Mouse (Mus musculus) stomach, postnatal 0 days (tissue): Measurements from ENCODE around the gene Dsn1.

Experiments
- CTCF ChIP-seq: IDR thresholded peaks from 2 replicates; pipeline ENCODE4 v1.5.1; 2016; ENCODE audit warnings: antibody characterized with exemption, low read depth, mild to moderate bottlenecking, moderate library complexity
- EP300 ChIP-seq: optimal IDR thresholded peaks from 2 replicates; pipeline ENCODE3; 2016; ENCODE audit warnings: antibody characterized with exemption

DNA sequence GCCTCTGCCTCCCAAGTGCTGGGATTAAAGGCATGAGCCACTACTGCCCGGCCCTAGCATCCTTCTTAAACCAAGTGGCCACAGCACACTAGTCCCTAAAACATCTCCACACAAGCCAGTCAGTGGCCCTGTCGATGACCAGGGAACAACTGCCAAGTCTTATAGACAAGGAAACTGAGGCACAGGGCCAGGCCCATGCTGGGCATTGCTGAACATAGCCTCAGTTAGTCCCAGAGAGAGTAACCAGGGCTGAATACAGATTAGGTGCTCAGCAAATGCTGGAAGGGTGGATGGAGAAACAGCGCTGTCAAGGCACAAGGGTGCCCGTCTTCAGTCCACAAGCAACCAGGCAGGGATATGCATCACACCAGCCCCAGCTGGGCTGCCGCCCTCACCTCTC, 46.2 kb upstream of the Dsn1 start:
- TF ChIP-seq CTCF (no peak), EP300 (no peak)
